Mouse (Mus musculus) limb, embryonic 12.5 days (tissue): ENCODE measurements around the gene Ino80d. TPM values are rescaled to one million over a fixed set of nuclear protein-coding genes. Genes with fewer than 3 reads are reported as not detected.
"Not testable (repeated sequence)": the region's sequence is repeated elsewhere in the genome, so short reads cannot be mapped to it uniquely, and the experiment has no call there.

Experiments
- ATAC-seq: fragments of 200-750 bp; cut with Nextera tagmentation; 2 replicates; pipeline ENCODE4 v1.8.0; 2017; ENCODE audit warnings: low read depth, moderate TSS enrichment; ENCODE audit not compliant: insufficient number of reproducible peaks, insufficient read depth, low FRiP score, low TSS enrichment
- H3K27ac ChIP-seq: fragments of 300-500 bp; sonication (generic); 2 replicates; pipeline ENCODE4 v1.5.1; 2016; ENCODE audit warnings: mild to moderate bottlenecking, moderate library complexity
- H3K27me3 ChIP-seq: fragments of 300-500 bp; sonication (generic); 2 replicates; pipeline ENCODE4 v1.6.1; 2016; ENCODE audit warnings: mild to moderate bottlenecking, moderate library complexity
- H3K36me3 ChIP-seq: fragments of 300-500 bp; sonication (generic); 2 replicates; pipeline ENCODE4 v1.6.1; 2016; ENCODE audit warnings: mild to moderate bottlenecking, moderate library complexity
- H3K4me1 ChIP-seq: fragments of 300-500 bp; sonication (generic); replicated peaks from 2 replicates; pipeline ENCODE4 v1.6.1; 2016
- H3K4me2 ChIP-seq: fragments of 300-500 bp; sonication (generic); 2 replicates; pipeline ENCODE4 v1.6.1; 2016; ENCODE audit warnings: mild to moderate bottlenecking, moderate library complexity
- H3K4me3 ChIP-seq: fragments of 300-500 bp; sonication (generic); replicated peaks from 2 replicates; pipeline ENCODE4 v1.5.1; 2016; ENCODE audit warnings: mild to moderate bottlenecking
- H3K9ac ChIP-seq: fragments of 300-500 bp; sonication (generic); replicated peaks from 2 replicates; pipeline ENCODE4 v1.6.1; 2016; ENCODE audit warnings: mild to moderate bottlenecking, moderate library complexity
- H3K9me3 ChIP-seq: fragments of 300-500 bp; sonication (generic); 2 replicates; pipeline ENCODE4 v1.6.1; 2016; ENCODE audit warnings: mild to moderate bottlenecking, moderate library complexity
- WGBS: fragments of 180-500 bp; shearing (Covaris S2); methylation state at CpG from one replicate; pipeline ENCODE4 v1.1.7; 2016; 5-methylcytosine and 5-hydroxymethylcytosine counted together
- polyA plus RNA-seq: library from polyadenylated mRNA; unstranded; fragments of >200 nt; fragmentation: Nextera tagmentation; extraction: Ambion mirVana; gene quantifications from 2 replicates; pipeline ENCODE4 v1.2.1, GENCODE M21; 2016

The Ino80d gene
- 9.9 and 10.8 TPM in 2 replicates for polyA plus RNA-seq

- WGBS = under 1% methylated on average over 38 of the region's 42 CpGs
- peak within 1 kb of the TSS; percentile 95 for H3K4me3 ChIP-seq
- peak; percentile 91 for ATAC-seq
- H3K27ac ChIP-seq = peak within 1 kb of the TSS; percentile 100
- no peaks in the 10 kb centered on the region for H3K27me3 ChIP-seq
- peaks cover 12% of the 10 kb centered on the region; the same call in 1 of the 2 replicates for H3K36me3 ChIP-seq
- peaks cover 35% of the 10 kb centered on the region for H3K4me1 ChIP-seq
- no peaks in the 10 kb centered on the region for H3K9me3 ChIP-seq
- H3K9ac ChIP-seq = peak within 1 kb of the TSS; percentile 100
- H3K4me2 ChIP-seq = peak within 1 kb of the TSS; percentile 84
Observed at GRCm38 (mm10) chr1:63114136-63114781, at the start of gene Ino80d. TSS of gene Ino80d (minus strand) at chr1:63114667.

GRCm38 (mm10) chr1:63140231-63140630, 25.8 kb upstream of the Ino80d start:
- H3K27me3 ChIP-seq = no peaks in the 10 kb centered on the region
- H3K27ac ChIP-seq = no peak overlapping the region
- no peak for ATAC-seq
- H3K9ac ChIP-seq = no peak overlapping the region
- WGBS = 95% methylated on average over 13 of the region's 13 CpGs
- H3K9me3 ChIP-seq = no peaks in the 10 kb centered on the region
- peaks cover 58% of the 10 kb centered on the region for H3K36me3 ChIP-seq
- no peak overlapping the region for H3K4me2 ChIP-seq
- no peaks in the 10 kb centered on the region for H3K4me1 ChIP-seq
- no peak overlapping the region for H3K4me3 ChIP-seq

GRCm38 (mm10) chr1:63138586-63138985, 24.1 kb upstream of the Ino80d start:
- H3K9me3 ChIP-seq, H3K27ac ChIP-seq, H3K27me3 ChIP-seq, H3K4me1 ChIP-seq, H3K9ac ChIP-seq, ATAC-seq, H3K4me2 ChIP-seq, H3K4me3 ChIP-seq: not testable (repeated sequence)
- WGBS = 100% methylated on average over 1 of the region's 1 CpGs
- peaks cover 42% of the 10 kb centered on the region for H3K36me3 ChIP-seq

- Histone ChIP-seq H3K9me3 (no peaks in the 10 kb centered on the region), H3K4me1 (no peaks in the 10 kb centered on the region), H3K36me3 (peaks cover 37% of the 10 kb centered on the region), H3K4me2 (no peak overlapping the region), H3K27me3 (no peaks in the 10 kb centered on the region), H3K9ac (no peak overlapping the region), H3K4me3 (no peak overlapping the region), H3K27ac (no peak overlapping the region)
- 88% methylated on average over 2 of the region's 2 CpGs for WGBS
- ATAC-seq = no peak
Observed at GRCm38 (mm10) chr1:63137971-63138370, 23.5 kb upstream of the Ino80d start.

- Histone ChIP-seq H3K36me3 (peaks cover 16% of the 10 kb centered on the region), H3K27me3 (no peaks in the 10 kb centered on the region), H3K9ac (no peak overlapping the region), H3K4me2 (no peak overlapping the region), H3K4me1 (peaks cover 5% of the 10 kb centered on the region), H3K9me3 (no peaks in the 10 kb centered on the region), H3K4me3 (no peak overlapping the region), H3K27ac (no peak overlapping the region)
- ATAC-seq = no peak
- WGBS = 84% methylated on average over 3 of the region's 3 CpGs
Observed at GRCm38 (mm10) chr1:63134530-63134929, 20.1 kb upstream of the Ino80d start.

GRCm38 (mm10) chr1:63131766-63132165, 17.3 kb upstream of the Ino80d start:
- no peak for ATAC-seq
- Histone ChIP-seq H3K36me3 (0 out of 2 replicates have a peak, but pooled peaks cover 9% of the 10 kb centered on the region), H3K9ac (no peak overlapping the region), H3K4me3 (no peak overlapping the region), H3K9me3 (no peaks in the 10 kb centered on the region), H3K4me2 (no peak overlapping the region), H3K27me3 (no peaks in the 10 kb centered on the region), H3K27ac (no peak overlapping the region), H3K4me1 (peaks cover 9% of the 10 kb centered on the region)
- 93% methylated on average over 11 of the region's 11 CpGs for WGBS

- Histone ChIP-seq H3K27me3 (no peaks in the 10 kb centered on the region), H3K4me3 (no peak overlapping the region), H3K27ac (no peak overlapping the region), H3K9me3 (no peaks in the 10 kb centered on the region), H3K4me1 (peaks cover 9% of the 10 kb centered on the region), H3K9ac (no peak overlapping the region), H3K4me2 (no peak overlapping the region), H3K36me3 (peaks cover 16% of the 10 kb centered on the region; the same call in 1 of the 2 replicates)
- ATAC-seq = no peak
- WGBS = 82% methylated on average over 2 of the region's 2 CpGs
Observed at GRCm38 (mm10) chr1:63130883-63131282, 16.4 kb upstream of the Ino80d start.

- Histone ChIP-seq H3K4me1 (peaks cover 9% of the 10 kb centered on the region), H3K27ac (no peak overlapping the region), H3K4me3 (peak overlapping the region; percentile 30), H3K36me3 (peaks cover 23% of the 10 kb centered on the region), H3K27me3 (no peaks in the 10 kb centered on the region), H3K9me3 (no peaks in the 10 kb centered on the region), H3K9ac (peak overlapping the region; percentile 34; the same call in 1 of the 2 replicates), H3K4me2 (peak overlapping the region; percentile 55)
- WGBS = 17% methylated on average over 18 of the region's 18 CpGs
- peak; percentile 65; the same call in 1 of the 2 replicates for ATAC-seq
Observed at GRCm38 (mm10) chr1:63129857-63130690, 15.6 kb upstream of the Ino80d start.

- Histone ChIP-seq H3K4me3 (no peak overlapping the region), H3K9me3 (no peaks in the 10 kb centered on the region), H3K27ac (peak overlapping the region; percentile 41; the same call in 1 of the 2 replicates), H3K36me3 (peaks cover 27% of the 10 kb centered on the region), H3K4me1 (peaks cover 9% of the 10 kb centered on the region), H3K4me2 (peak overlapping the region; percentile 55), H3K9ac (no peak overlapping the region), H3K27me3 (no peaks in the 10 kb centered on the region)
- WGBS = 46% methylated on average over 3 of the region's 3 CpGs
- ATAC-seq = no peak
Observed at GRCm38 (mm10) chr1:63129273-63129672, 14.8 kb upstream of the Ino80d start.

GRCm38 (mm10) chr1:63126206-63126605, 11.7 kb upstream of the Ino80d start:
- no peaks in the 10 kb centered on the region for H3K27me3 ChIP-seq
- H3K27ac ChIP-seq = no peak overlapping the region
- ATAC-seq = no peak
- H3K4me3 ChIP-seq = no peak overlapping the region
- no peak overlapping the region for H3K4me2 ChIP-seq
- WGBS = 91% methylated on average over 3 of the region's 3 CpGs
- no peaks in the 10 kb centered on the region for H3K9me3 ChIP-seq
- no peak overlapping the region for H3K9ac ChIP-seq
- peaks cover 49% of the 10 kb centered on the region for H3K36me3 ChIP-seq
- peaks cover 9% of the 10 kb centered on the region for H3K4me1 ChIP-seq

GRCm38 (mm10) chr1:63123823-63124450, 9.5 kb upstream of the Ino80d start:
- H3K27ac ChIP-seq = no peak overlapping the region
- no peak overlapping the region for H3K9ac ChIP-seq
- peaks cover 68% of the 10 kb centered on the region for H3K36me3 ChIP-seq
- no peaks in the 10 kb centered on the region for H3K4me1 ChIP-seq
- no peak overlapping the region for H3K4me2 ChIP-seq
- 86% methylated on average over 6 of the region's 6 CpGs for WGBS
- H3K9me3 ChIP-seq = no peaks in the 10 kb centered on the region
- no peak overlapping the region for H3K4me3 ChIP-seq
- H3K27me3 ChIP-seq = no peaks in the 10 kb centered on the region
- no peak for ATAC-seq
